Mouse (Mus musculus) R1 (cell line): ENCODE results near the gene Mettl23.
"Not testable (repeated sequence)": the region's sequence is repeated elsewhere in the genome, so short reads cannot be mapped to it uniquely, and the experiment has no call there.

ENCODE experiments used
- DNase-seq: peaks from one replicate; pipeline ENCODE4 v3.0.0-alpha.2; 2018; ENCODE audit warnings: low read depth, low spot score

Gene Mettl23

DNA sequence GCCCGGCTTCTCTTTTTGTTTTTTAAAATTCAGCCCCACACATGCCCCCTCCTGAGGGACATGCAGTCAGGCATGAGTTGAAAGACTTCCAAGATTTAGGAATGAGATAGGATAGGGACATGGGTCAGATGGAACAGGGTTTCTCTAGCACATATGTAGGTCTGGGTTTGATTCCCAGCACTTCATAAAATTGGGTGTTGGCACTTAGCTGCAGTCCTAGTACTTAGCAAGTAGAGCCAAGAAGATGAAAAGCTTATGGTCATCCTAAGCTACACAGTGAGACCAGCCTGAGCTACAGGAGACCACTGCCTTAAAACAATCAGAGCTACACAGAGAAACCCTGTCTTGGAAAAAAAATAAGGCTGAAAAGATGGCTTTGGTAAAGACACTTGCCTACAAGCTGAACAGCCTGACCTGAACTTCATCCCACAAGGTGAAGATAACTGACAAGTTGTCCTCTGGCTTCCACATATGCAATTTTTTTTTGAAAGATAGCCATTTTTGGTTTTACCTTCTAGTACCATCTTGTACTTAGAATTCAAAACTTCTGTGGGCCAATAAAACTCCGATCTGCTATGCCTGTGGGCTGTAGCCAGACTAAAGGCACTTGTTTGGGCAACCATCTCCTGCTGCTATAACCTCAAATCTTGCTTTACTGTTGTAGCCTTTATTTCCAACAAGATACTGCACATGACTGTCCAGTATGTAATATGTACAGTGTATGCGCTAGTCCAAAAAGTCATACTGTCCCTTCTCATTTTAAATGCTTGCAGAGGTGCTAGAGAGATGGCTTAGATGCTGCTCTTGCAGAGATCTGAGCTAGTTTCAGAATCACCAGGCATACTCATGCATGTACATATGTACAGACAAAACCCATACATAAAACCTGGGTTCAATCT is 4.4 kb downstream of the Mettl23 start:
- no peak for DNase-seq

DNA sequence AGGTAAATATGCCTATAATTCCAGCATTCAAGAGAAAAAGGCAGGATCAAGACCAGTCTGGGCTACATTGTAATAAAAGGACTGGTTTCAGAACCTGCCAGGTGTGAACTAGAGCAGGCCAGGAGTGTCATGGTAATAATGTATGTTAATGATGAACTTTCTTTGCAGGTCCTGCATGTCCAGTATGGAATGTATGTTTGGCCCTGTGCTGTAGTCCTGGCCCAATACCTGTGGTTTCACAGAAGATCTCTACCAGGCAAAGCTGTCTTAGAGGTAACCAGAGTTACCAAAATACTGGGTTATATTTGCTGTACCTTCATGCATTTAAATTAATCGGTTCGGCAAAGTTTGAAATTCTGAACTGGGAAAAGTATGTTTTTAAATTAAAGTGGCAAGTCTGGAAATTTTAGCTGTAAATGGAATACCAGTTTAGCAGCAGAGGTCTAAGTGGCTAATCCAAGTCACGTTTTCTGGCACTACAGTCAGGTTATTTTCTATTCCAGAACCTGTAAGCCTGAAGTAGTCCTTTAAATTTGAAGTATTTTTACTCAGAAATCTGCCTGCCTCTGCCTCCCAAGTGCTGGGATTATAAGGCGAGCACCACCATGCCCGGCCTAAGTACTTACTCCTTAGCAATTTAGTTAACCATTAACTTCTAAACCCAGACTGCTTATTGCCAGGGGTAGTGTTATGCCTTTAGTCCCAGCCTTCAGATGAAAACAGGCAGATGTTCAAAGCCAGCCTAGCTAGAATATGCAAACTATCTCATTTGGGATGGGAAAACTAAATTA is 5.2 kb downstream of the Mettl23 start:
- no peak for DNase-seq

DNA sequence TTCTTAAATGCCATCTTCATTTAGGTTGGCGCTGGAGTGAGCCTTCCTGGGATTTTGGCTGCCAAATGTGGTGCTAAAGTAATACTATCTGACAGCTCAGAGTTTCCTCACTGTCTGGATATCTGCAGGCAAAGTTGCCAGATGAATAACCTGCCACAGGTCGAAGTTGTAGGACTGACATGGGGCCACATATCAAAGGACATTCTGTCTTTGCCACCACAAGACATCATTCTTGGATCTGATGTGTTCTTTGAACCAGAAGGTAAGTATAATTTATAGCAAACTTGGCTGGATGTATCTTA is 5.8 kb downstream of the Mettl23 start:
- DNase-seq = not testable (repeated sequence)

DNA sequence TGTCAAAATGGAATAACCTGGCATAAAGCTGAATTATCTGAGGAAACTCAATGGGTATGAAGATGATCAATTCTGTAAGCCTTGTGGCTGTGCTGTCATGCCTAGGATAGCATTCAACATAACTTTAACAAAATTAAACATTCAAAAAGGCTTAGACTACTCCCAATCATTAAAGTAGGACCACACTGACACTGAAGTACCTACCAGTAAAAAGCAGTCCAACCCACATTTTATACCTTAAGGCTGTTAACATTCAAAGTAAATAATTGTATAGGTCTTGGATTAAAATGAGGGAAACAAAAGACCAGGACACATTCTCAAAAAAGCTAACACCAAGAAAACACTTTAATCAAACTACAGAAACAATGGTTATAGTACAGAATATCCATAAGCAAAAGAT is 6.5 kb downstream of the Mettl23 start:
- DNase-seq = no peak

DNA sequence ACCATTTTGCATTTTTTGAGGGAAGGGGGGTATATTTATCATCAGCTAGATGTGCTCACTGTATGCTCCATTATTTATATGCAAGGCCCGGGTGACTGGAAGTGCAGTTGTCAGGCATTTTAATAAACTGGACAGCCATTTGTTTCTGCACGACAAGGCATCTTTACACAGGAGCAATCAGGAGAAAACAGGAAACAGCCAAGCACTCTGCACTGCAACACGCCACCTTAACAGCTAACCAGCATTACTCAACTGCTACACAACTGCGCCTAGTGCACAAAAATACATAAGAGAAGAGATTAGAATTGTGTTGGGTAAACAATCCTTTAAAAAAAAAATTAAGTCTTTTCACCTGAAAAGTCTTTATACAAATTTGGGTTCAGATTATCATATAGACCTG is 7.0 kb downstream of the Mettl23 start:
- no peak for DNase-seq

DNA sequence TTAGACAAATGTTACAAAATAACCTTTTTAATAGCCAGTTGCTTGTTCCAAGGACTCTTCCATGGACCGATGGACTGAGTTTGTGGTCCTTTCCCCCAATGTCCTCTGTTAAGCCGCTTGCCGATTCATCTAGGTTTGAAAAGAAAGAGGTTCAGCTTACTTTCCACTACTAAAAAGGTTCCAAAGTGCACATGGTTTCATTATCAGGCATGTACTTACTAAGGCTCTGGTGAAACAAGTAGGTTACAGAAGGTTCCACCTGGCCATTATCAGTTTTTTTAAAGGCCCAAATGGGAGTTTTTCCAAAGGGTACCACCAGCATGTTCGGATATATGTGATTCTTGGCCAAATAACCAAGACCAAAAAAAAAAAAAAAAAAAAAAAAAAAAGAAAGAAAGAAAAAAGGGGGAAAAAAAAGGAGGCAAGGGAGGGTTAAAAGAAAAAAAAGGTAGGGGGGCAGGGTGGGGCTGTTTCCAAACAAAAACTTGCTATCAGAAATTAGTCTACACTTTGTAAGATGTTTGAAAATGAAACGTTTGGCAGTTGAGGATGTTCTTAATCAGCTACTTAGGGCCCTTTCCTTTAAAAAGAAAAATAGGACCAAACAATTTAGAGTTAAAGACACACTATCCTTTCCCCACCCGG is 7.9 kb downstream of the Mettl23 start:
- DNase-seq = no peak

DNA sequence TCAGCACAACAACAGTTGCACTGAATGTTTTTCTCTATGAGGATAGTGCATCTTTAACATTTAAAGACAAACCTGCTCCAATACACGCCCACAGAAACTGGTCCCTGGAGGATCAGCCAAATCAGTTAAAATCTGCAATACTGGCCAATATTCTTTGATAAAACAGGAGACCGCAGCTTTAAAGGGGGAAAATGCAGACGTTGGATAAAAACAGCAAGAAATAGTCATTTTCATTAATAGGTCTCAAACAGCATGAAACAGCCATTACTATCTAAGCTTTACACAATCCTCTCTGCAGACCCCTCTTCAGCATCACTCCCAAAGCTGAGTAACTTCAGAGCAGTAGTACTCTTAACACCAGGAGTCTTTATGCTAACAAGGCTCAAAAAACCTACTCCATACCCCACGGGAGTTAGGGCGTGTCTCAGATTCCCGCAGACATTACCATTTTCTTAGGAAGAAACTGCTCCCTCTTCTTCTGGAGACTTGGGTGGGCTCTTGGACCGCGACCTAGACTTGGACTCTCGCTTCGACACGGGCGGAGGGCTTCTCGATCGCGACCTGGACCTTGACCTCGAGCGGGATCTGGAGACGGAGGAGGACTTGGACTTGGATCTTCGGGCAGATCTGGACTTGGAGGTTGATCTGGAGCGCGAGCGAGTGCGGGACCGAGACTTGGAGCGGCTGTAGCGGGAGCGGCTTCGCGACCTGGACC is 8.7 kb downstream of the Mettl23 start:
- peak; percentile 76 for DNase-seq

DNA sequence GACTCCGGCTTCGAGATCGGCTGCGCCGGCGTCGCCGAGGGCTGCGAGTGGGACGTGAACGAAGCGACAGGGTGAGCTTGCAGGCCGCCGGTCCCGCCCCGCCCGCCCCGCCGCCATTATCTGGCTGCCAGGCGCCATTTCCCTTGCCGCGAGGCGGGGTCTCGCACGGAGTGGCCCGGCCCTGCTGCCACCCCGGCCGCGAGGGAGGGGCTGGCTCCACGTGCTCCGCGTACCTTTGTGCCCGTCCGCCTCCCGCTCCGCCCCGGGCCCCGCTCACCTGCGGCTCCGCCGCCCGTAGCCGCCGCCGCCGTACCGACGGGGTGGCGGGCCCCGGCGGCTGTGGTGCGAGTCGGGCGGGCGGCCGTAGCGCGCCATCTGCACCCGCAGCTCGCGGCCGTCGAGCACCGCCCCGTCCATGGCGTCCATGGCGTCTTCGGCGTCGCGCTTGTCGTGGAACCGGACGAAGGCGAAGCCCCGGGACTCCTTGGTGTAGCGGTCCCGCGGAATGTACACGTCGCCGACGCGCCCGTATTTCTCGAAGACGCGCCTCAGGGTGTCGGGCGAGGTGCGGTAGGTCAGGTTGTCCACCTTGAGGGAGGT is 9.3 kb downstream of the Mettl23 start, which contains the start of gene Mfsd11:
TSS of gene Mfsd11 (plus strand) at position 150 of the 600 bp plus-strand sequence.
- peak; percentile 59 for DNase-seq

DNA sequence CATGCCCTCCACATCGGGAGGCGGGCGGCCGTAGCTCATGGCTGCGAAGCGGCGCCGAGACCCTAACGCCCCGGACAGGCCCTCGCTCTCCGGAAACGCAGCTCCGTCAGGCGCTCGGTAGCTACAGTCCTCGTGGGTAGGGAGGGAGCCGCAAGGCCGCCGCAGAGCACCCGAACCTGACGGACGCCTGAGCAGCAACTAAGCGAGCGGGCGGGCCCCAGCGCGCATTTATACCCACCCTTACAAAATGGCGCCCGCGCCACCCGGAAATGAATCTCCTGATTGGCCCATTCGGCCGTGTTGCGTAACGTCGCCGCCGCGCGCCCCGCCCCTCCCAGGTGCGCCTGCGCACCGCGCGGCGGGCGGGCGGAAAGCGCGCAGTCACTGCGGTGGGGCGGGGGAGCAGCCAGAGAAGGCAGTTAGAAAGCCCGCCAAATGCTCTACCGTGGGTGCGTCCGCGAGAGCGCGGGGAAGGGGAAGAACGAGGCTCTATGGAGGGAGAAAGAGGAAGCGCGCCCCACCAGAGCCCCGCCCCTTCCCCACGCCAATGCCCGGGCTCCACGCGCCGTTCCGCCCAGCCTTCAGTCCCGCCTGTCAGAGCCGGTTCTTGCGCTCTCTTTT is 9.9 kb downstream of the Mettl23 start, which contains the start of gene Srsf2:
TSS of gene Srsf2 (minus strand) at position 204 of the 621 bp plus-strand sequence.
- peak; percentile 94 for DNase-seq

DNA sequence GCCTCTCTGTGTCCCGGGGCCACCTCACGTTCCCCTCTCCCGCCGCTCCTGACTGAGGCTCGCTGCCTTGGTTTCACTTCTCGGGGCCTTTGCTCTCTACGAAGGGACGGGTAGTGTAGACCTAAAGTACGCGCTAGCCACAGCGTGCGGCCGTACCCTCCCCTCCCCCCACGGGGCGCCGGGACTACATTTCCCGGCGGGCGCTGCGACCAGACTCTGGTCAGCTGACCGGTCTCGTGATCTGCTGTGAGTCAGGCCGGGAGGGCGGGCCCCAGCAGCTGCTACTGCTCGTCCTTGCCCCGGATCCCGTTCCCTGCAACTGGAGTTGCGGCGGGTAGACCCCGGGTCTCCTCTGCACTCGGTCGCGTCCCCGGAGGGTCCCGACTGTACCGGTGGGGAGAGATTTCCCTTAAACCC is 10.4 kb downstream of the Mettl23 start:
- DNase-seq = peak; percentile 96

DNA sequence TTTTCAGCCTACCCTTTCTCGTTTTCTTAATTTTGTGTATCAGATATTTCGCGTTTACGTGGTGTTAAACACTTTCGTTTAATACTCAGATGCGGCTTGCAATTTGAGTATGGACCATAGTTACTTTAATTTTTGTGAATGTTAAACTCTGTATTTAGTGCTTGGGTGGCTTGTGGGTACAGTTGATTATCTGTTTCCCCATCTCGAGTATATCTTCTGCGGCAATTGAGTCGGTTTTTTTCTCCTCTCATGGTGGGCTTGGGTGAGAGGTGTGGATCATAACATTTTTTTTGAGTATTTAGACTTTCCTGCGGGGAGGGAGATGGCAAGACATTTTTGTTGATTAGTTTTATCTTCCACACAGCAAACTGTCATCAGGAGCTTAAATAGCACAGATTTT is 11.2 kb downstream of the Mettl23 start:
- no peak for DNase-seq

DNA sequence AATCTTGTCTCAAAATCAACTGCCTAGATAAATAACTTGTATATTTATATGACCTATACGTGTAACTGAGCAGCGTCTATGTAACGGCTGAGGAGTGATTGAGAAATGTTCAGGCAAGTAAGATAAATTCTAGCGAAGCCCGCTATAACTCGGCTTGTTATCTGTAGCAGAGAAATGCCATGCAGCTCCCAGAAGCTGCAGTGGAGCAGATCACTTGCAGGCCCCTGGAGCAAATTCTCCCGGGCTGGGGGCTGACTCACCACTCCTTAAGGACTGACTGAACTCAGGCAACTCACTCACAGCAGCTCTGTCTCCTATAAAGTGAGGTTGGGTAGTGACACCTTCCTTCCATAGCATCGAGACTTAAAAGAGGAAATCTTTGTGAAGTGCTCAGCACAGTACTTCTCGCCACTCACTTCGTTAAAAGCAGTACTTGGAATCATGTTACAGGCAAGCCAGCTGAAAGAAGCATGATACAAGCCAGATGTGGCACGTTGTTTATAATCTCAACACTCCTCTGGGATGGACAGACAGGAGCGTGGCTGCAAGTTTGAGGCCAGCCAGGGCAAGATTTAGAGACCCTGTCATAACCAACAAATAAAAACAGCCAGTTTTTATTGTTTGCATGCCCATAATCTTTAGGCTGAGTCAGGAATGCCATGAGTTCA is 14.2 kb downstream of the Mettl23 start:
- DNase-seq = no peak

DNA sequence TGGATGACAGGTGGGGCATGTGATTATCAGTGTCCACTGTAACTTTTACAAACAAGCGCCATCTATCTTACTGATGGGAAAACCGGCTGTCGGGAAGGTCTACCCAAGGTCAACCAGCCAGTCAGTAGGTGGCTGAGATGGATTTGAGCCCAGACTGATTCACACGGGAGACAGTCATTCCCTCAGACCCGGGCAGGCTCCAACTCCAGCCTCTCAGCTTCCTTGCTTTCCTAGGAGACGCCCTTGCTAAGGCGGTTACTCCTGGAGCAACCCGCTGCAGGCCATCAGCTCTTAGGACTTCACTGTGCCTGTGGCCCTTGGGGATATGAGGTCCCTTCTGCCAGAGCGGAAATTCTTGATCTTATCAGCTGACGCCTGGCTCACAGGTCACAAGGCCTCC is 21.4 kb downstream of the Mettl23 start:
- no peak for DNase-seq

DNA sequence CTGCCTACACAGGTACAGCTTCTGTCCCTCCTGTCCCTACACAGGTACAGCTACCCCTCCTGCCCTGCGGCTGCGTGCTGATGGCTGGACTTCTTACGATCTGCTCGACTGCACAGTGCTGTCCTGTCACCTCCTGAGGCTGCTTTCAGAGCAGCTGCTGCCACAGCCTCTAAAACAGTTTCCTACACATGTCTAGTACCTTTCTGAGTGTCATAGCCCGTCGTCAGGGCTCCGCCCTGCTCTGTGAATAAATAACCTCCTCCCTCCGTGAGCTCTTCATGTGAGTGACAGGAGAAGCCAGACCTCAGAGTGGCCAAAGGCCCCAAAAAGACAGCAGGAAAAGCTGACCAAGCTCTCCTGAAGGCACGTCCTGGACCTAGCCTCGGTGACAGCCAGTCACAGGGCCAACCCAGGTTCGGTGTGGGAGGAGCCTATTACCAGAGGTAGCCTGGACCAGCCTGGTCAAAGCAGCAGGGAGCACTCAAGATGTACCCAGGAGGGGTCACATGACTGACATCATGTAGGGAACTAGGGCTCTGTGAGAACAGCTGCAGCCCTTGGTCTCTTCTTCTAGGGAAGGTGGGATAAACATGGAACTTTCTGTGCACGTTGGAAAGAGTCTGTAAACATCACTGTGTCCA is 23.0 kb downstream of the Mettl23 start:
- DNase-seq = peak; percentile 34

DNA sequence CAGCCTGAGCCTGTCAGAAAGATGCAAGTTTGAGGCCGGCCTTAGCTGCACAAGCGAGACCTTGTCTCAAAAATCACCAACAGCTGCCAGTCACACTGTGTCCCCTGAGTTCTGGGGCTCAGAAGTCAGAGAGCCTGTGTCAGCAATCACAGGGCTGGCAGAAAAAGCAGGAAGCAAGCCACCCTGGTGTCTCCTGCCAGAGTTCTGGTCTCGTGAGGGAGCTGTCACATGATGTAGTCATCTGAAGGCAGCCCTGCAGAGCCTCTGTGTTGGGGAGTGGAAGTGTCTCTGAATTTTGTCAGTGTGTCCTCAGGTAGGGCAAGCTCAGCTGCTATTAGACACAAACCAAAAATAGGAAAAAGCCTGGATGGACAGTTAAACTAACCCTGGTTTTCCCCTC is 25.1 kb downstream of the Mettl23 start:
- DNase-seq = no peak

DNA sequence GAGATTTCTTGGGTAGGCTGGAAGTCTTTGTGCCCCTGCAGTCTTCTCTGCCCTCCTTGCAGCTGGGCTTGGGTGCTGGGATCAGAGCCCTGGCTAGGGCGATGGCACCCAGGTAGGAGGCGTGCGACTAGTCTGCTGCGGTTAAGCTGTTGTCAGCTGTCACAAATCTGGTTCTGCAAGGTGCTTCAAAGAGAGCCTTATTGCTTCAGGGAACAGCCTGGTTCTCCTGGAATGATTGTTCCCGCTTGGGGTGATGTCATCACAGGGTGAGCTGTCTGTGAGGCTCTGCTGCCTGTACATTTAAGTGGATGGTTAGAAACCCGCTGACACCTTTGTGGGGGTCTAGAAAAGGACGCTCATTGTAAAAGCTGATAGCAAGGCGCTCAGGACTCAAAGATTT is 26.1 kb downstream of the Mettl23 start:
- no peak for DNase-seq

DNA sequence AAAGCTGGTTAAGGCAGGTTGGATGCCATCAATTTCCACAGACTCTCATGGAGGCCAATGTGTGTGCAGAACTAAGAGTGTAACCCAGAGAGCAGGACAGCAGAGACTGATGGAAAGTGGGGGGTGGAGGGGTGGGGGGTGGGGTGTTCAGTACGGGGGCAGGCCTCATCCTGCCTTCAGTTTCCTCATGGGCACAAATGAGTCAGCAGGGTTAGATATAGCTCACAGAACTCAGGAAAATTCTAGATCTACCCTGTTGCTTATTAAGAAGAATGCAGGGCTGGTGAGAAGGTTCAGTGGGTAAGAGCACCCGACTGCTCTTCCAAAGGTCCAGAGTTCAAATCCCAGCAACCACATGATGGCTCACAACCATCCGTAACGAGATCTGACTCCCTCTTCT is 26.6 kb downstream of the Mettl23 start:
- DNase-seq = no peak

DNA sequence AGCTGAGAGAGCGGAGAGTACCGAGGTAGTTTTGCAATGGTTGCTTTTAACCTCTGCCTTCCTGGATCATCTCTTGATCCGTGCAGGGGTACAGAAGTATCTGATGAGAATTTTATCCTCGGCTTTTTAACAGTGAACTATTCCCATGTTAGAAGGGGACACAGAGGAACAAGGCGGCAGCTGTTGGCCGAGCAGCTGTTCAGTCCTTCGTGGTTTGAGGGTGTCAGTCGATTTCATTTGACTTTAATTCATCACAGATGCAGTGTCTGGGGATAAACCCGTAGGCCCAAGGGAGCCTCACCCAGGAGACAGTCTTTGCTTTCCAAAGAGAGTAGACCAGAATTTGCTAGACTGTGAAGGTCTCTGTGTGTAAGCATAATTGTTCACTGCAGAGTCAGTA is 28.5 kb downstream of the Mettl23 start:
- no peak for DNase-seq

DNA sequence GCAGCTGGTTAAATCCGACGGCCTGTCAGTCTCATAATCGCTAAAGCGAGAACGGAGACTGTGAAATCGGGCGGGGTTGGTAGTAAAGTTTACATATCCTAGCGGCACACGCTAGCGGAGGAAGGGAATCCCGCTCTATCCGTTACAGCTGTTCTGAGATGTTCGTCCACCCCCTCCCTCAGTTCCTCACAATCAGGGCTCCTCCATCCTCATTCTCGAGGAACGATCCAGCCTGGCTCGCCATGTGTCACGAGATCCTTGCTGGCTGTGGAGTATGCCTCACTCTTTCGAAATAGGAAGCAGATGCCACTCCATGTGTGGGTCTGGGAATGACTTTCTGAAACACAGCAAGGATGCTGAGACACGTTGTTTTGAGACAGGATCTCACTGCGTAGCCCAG is 30.9 kb downstream of the Mettl23 start:
- DNase-seq = no peak

DNA sequence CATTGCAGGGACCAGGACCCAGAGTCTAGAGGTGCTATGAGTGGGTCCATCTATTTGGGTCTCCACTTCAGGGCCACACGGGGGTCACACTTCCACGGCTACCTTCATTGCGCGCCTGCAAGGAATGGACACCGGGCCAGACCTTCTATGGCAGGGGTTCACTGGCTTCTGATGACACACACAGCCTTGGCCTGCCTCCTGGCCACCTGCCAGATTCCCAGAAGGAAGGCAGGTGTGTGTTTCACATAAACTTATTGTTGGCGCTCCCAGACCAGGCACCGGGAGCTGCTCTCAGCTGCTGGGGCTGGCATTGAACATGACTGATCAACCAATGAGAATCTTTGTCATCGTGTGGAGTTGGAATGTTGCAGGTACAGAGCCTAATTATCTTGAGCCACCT is 35.4 kb downstream of the Mettl23 start:
- no peak for DNase-seq
